Mouse (Mus musculus) stomach, embryonic 14.5 days (tissue): ENCODE results near the gene Phf19. TPM values are rescaled to one million over a fixed set of nuclear protein-coding genes. Genes with fewer than 3 reads are reported as not detected.

Experiments
- ATAC-seq: fragments of 200-750 bp; cut with Nextera tagmentation; 2 replicates; pipeline ENCODE4 v1.8.0; 2017; ENCODE audit warnings: low read depth, moderate TSS enrichment; ENCODE audit not compliant: insufficient number of reproducible peaks, insufficient read depth, low FRiP score
- H3K27ac ChIP-seq: fragments of 300-500 bp; sonication (generic); 2 replicates; pipeline ENCODE4 v1.5.1; 2014; ENCODE audit warnings: mild to moderate bottlenecking, low read length, moderate library complexity, mixed read lengths
- H3K27me3 ChIP-seq: fragments of 300-500 bp; sonication (generic); 2 replicates; pipeline ENCODE4 v1.6.1; 2014; ENCODE audit warnings: low read length, control low read depth, mixed read lengths; ENCODE audit not compliant: control insufficient read depth, insufficient read depth
- H3K36me3 ChIP-seq: fragments of 300-500 bp; sonication (generic); 2 replicates; pipeline ENCODE4 v1.6.1; 2014; ENCODE audit warnings: mild to moderate bottlenecking, control low read depth, low read length, moderate library complexity, mixed read lengths; ENCODE audit not compliant: control insufficient read depth, insufficient read depth
- H3K4me1 ChIP-seq: fragments of 300-500 bp; sonication (generic); 2 replicates; pipeline ENCODE4 v1.6.1; 2014; ENCODE audit warnings: low read length, control low read depth, mixed read lengths; ENCODE audit not compliant: control insufficient read depth, insufficient read depth
- H3K4me2 ChIP-seq: fragments of 300-500 bp; sonication (generic); replicated peaks from 2 replicates; pipeline ENCODE4 v1.6.1; 2014; ENCODE audit warnings: low read depth, low read length, control low read depth
- H3K4me3 ChIP-seq: fragments of 300-500 bp; sonication (generic); 2 replicates; pipeline ENCODE4 v1.5.1; 2014; ENCODE audit warnings: low read depth, low read length, control low read depth
- H3K9ac ChIP-seq: fragments of 300-500 bp; sonication (generic); replicated peaks from 2 replicates; pipeline ENCODE4 v1.6.1; 2014; ENCODE audit warnings: low read depth, mild to moderate bottlenecking, control low read depth, low read length, moderate library complexity, mixed read lengths
- H3K9me3 ChIP-seq: fragments of 300-500 bp; sonication (generic); 2 replicates; pipeline ENCODE4 v1.6.1; 2016; ENCODE audit warnings: low read depth, low read length, control low read depth; ENCODE audit not compliant: control insufficient read depth
- WGBS: fragments of 180-500 bp; shearing (Covaris S2); extraction: QIAGEN DNeasy Blood & Tissue Kit; methylation state at CpG from one replicate; pipeline ENCODE4 v1.1.7; 2014; 5-methylcytosine and 5-hydroxymethylcytosine counted together
- polyA plus RNA-seq: library from polyadenylated mRNA; unstranded; fragments of >200 nt; fragmentation: Nextera tagmentation; extraction: Ambion mirVana; gene quantifications from 2 replicates; pipeline ENCODE4 v1.2.1, GENCODE M21; 2014

Gene Phf19
- polyA plus RNA-seq, 1 experiment from 2014 or later: 11.9 TPM

DNA sequence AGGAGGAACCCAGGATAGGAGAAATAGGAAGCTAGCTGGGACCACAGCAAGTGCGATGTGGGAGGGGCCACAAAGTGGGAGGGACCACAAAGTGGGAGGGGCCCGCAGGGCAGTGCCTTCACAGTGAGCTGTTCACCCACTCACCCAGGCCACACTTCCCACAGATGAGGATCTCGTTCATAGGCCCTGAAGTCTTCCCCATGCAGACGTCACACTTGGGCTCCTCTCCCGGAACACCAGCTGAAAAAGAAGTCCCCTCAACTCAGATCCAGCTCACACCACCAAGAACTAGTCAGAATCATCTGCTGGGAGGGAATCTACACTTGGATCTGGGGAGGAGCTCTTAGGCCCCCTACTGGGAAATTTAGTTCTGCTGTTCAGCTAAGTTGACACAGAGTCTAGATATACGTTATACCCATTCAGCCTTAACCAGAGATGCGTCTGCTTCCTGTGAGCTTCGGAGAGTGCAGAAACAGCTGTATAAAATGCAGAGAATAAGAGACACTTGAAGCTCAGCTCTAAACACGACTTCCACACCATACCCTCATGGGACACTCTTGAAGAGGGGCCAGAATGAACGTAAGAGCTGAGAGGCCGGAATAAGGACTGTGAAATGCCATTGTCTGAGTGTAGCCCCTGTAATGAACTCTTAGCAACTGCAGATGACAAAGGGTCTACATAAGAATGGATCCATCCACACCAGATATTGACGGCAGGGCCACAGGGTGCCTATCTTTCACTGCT, 6.8 kb downstream of the Phf19 start:
- Histone ChIP-seq H3K27me3 (no peaks in the 10 kb centered on the region), H3K4me2 (no peak overlapping the region), H3K27ac (no peak overlapping the region), H3K9ac (no peak overlapping the region), H3K4me3 (no peak overlapping the region), H3K9me3 (no peaks in the 10 kb centered on the region), H3K36me3 (no peaks in the 10 kb centered on the region; the same call in 1 of the 2 replicates), H3K4me1 (0 out of 2 replicates have a peak, but pooled peaks cover 3% of the 10 kb centered on the region)
- no peak for ATAC-seq
- 49% methylated on average over 12 of the region's 12 CpGs for WGBS

DNA sequence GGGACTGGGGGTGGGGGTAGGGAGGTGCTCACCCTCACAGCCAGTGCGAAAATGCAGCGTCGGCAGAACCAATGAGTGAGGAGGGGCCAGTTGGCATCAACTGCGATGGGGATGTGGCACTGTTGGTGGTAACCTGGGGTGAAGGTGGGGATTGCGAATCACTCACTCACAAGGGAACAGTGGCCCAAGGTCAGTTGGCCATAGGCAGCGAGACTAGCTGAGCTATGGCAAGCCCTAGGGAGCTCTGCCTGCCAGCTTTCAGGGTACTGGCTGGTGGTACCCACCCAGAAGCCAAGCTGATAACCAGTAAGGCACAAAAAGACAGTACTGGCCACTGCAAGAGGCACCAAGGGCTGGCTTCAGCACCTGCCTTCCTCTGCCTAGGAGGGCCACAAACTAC, 7.4 kb downstream of the Phf19 start:
- Histone ChIP-seq H3K27ac (no peak overlapping the region), H3K4me2 (no peak overlapping the region), H3K9ac (no peak overlapping the region), H3K36me3 (no peaks in the 10 kb centered on the region; the same call in 1 of the 2 replicates), H3K4me3 (no peak overlapping the region), H3K4me1 (0 out of 2 replicates have a peak, but pooled peaks cover 3% of the 10 kb centered on the region), H3K9me3 (no peaks in the 10 kb centered on the region), H3K27me3 (no peaks in the 10 kb centered on the region)
- ATAC-seq: no peak
- 54% methylated on average over 6 of the region's 6 CpGs for WGBS

DNA sequence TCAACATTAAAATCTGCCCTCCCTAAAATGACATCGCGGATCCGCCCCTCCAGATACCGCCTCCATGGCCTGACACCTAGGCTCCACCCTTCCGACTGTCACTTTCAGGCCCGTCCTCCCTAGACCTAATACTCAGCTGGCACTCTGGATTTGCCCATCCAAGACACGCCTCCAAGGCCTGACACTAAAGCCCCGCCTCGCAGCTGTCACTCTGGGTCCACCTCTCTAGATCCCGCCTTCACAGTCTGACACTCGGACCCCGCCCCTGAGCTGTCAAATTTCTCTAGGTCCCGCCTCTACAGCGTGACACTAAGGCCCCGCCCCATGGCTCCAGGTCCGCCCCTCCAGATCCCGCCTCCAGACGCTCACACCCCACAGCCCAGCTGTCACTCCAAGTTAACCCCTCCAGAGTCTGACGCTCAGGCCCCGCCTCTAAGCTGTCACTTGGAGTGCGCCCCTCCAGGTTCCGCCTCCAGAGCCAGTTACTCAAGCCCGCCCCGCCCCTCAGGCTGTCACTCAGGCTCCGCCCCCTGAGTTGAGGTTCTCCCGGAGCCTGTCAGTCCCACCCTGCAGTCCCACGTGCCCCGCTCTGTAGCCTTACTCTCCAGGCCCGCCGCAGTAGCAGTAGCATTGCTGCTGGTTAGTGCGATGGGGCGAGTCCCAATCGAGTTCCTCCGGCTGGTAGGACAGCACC, 8.8 kb downstream of the Phf19 start:
- Histone ChIP-seq H3K36me3 (no peaks in the 10 kb centered on the region; the same call in 1 of the 2 replicates), H3K9ac (no peak overlapping the region), H3K9me3 (no peaks in the 10 kb centered on the region), H3K27ac (0 out of 2 replicates have a peak overlapping the region, but pooled peaks have one; percentile 58), H3K27me3 (no peaks in the 10 kb centered on the region), H3K4me2 (peak overlapping the region; percentile 56), H3K4me3 (peak overlapping the region; percentile 30), H3K4me1 (0 out of 2 replicates have a peak, but pooled peaks cover 3% of the 10 kb centered on the region)
- WGBS: under 1% methylated on average over 34 of the region's 34 CpGs
- peak; percentile 98 for ATAC-seq

DNA sequence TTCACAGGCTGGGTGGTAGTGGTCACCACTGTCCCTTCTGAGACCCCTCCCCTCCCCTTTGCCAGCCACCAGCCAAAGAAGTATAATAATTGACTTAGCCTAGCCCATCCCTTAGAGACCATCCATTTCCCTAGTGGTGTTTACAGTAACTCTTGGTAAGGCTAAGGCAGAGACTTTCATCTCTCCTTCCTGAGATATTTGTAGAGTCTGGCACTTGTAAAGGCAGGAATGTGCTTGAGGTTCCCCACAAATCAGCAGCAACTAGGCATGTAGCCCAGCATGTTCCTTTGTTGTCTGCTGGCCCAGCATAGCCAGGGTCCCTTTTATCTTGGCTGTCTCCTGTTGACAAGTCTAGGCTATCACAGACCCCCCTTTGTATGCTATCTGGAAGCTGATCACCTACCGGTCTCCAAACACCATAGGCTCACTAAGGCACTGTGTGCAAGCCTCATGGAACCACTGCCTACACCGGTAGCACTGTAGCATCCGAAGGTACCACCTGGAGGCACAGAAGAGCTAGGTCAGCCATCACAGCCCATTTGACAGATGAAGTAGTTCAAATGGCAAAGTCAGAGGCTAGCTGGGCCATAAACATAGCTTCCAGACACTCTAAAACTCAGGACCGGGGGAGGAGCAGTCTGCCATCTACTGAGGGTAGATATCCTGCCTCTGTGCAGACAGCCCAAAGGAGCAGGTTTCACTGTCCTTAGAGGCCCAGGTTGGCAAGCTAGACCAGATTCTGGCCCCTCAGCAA, 10.0 kb downstream of the Phf19 start:
- no peak overlapping the region for H3K4me2 ChIP-seq
- no peaks in the 10 kb centered on the region for H3K9me3 ChIP-seq
- 0 out of 2 replicates have a peak, but pooled peaks cover 3% of the 10 kb centered on the region for H3K4me1 ChIP-seq
- H3K36me3 ChIP-seq: no peaks in the 10 kb centered on the region; the same call in 1 of the 2 replicates
- 67% methylated on average over 4 of the region's 4 CpGs for WGBS
- ATAC-seq: no peak
- H3K4me3 ChIP-seq: no peak overlapping the region
- no peak overlapping the region for H3K27ac ChIP-seq
- H3K27me3 ChIP-seq: no peaks in the 10 kb centered on the region
- H3K9ac ChIP-seq: no peak overlapping the region

DNA sequence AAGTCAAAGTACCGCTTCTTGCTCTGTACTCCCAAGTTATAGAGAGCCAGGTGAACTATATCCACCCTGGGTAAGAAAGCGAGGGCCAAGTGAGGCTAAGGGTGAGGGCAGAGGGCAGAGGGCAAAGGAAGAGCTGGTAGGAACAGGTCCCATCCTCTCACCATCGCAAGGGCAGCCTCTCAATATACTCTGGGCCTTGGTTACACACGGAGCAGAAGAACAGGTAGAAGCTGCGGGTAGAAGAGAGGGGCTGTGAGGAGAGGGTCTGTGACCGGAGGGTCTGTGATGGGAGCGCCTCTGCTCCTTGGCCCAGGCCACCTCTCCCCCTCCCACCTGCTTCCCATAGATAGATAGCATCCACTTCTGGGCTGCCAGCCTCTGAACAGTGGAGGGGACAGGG, 10.6 kb downstream of the Phf19 start:
- H3K27ac ChIP-seq: no peak overlapping the region
- no peaks in the 10 kb centered on the region; the same call in 1 of the 2 replicates for H3K36me3 ChIP-seq
- no peaks in the 10 kb centered on the region for H3K9me3 ChIP-seq
- ATAC-seq: no peak
- 0 out of 2 replicates have a peak, but pooled peaks cover 3% of the 10 kb centered on the region for H3K4me1 ChIP-seq
- H3K4me3 ChIP-seq: no peak overlapping the region
- 90% methylated on average over 7 of the region's 7 CpGs for WGBS
- H3K27me3 ChIP-seq: no peaks in the 10 kb centered on the region
- H3K9ac ChIP-seq: no peak overlapping the region
- no peak overlapping the region for H3K4me2 ChIP-seq

DNA sequence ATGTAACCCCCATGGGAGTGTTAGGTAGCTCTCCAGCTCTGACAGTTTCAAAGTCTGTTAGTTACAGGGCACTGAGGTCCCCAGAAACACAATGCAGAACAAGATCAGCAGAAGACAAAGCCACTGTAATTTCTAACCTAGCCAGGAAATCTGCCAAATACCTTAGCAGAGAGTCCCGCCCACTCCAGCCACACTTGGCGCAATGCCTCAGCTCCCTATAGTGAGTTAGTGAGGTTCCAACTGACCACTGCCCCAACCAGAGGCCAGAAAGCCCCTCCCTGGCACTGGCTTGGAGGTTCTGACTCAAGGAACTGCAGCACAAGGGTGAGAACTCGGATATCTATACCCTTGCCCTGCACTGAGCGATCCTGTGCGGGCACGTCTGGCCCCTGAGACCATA, 11.1 kb downstream of the Phf19 start:
- Histone ChIP-seq H3K9ac (no peak overlapping the region), H3K9me3 (no peaks in the 10 kb centered on the region), H3K4me1 (0 out of 2 replicates have a peak, but pooled peaks cover 3% of the 10 kb centered on the region), H3K4me2 (no peak overlapping the region), H3K36me3 (no peaks in the 10 kb centered on the region; the same call in 1 of the 2 replicates), H3K27ac (no peak overlapping the region), H3K27me3 (no peaks in the 10 kb centered on the region), H3K4me3 (no peak overlapping the region)
- ATAC-seq: no peak
- 88% methylated on average over 6 of the region's 6 CpGs for WGBS

DNA sequence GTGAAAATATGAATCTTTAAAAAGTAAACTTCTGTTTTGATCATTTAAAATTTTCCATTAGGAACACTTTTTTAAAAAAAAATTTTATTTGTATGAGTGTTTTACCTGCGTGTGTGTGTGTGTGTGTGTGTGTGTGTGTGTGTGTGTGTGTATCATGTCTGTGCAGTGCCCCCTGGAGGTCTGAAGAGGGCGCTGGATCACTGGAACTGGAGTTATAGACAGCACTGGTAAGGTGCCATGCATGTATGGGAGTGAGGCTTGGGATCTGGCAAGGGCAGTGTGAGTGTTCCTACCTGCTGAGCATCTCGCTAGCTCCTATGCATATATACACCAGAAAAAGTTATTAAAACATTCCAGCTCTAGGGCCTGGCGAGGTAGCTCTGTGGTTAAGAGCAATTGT, 12.1 kb downstream of the Phf19 start:
- no peaks in the 10 kb centered on the region for H3K27me3 ChIP-seq
- 78% methylated on average over 4 of the region's 4 CpGs for WGBS

DNA sequence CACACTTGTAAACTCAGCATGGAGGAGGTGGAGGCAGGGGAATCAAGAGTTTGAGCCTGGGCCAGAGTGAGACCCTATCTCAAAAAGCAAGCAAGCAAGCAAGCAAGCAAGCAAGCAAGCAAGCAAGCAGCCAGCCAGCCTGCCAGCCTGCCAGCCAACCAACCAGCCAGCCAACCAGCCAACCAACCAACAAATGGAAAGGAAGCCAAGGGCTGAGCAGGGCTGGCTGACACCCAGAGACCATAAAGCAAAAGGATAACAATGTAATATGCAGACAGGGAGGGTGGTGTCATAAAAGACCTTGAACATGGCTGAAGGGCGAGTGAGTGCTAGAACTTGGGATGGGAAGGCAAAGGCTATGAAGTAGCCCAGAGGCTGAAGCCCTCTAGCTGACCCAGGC, 13.4 kb downstream of the Phf19 start:
- Histone ChIP-seq H3K27ac (no peak overlapping the region), H3K9me3 (no peaks in the 10 kb centered on the region), H3K36me3 (no peaks in the 10 kb centered on the region; the same call in 1 of the 2 replicates), H3K4me1 (0 out of 2 replicates have a peak, but pooled peaks cover under 1% of the 10 kb centered on the region), H3K4me2 (no peak overlapping the region), H3K9ac (no peak overlapping the region), H3K4me3 (no peak overlapping the region), H3K27me3 (no peaks in the 10 kb centered on the region)
- 85% methylated on average over 1 of the region's 1 CpGs for WGBS
- ATAC-seq: no peak

More for the DNA sequence above, 12.1 kb downstream of the Phf19 start:
- Histone ChIP-seq H3K4me3 (no peak overlapping the region), H3K4me2 (no peak overlapping the region), H3K9me3 (no peaks in the 10 kb centered on the region), H3K27ac (no peak overlapping the region), H3K36me3 (no peaks in the 10 kb centered on the region; the same call in 1 of the 2 replicates), H3K9ac (no peak overlapping the region), H3K4me1 (0 out of 2 replicates have a peak, but pooled peaks cover 3% of the 10 kb centered on the region)
- ATAC-seq: no peak
